21 mouse cellular contexts compared by ENCODE assay signal in genomic region chr3:68243239-68243638, GRCm38 (mm10).
DNase-seq lines count a peak whose midpoint lies in the region; ATAC-seq and TF ChIP-seq lines count a peak whose summit lies in the region.
"Had no signal": no experiment of that assay in that cellular context is flagged by ENCODE, and none has a peak within 500 bp of the region (broad histone marks: within the 10 kb centered on the region; RNA-seq: fewer than 3 reads in every experiment).

No protein-coding gene starts in this region.

- no peak for TF ChIP-seq POLR2A in lung, adult 2 months (IDR thresholded peaks at IDR 0.05; ENCODE audit: borderline replicate concordance, extremely low read depth, low read depth, low read length)

- no peak for ATAC-seq in limb, embryonic 11.5 days (ENCODE audit: insufficient number of reproducible peaks, low FRiP score, low TSS enrichment, low read depth)
- ATAC-seq in limb, embryonic 15.5 days (ENCODE audit: insufficient number of reproducible peaks, low FRiP score, low TSS enrichment, low read depth): peak; percentile 67; the same call in 1 of the 2 replicates
- ATAC-seq in intestine, postnatal 0 days: no peak
- ATAC-seq: activated CD4-positive, CD25-positive, alpha-beta regulatory T cell, adult 4 months; forebrain, embryonic 13.5 days; forebrain, postnatal 0 days; Patski had no signal

- H3K4me3 ChIP-seq in limb, embryonic 11.5 days (ENCODE audit: low read depth, low read length): no peak overlapping the region
- H3K4me3 ChIP-seq in limb, embryonic 15.5 days: no peak overlapping the region
- H3K4me3 ChIP-seq in lung, adult 2 months (replicated peaks; ENCODE audit: extremely low read depth, low read depth, low read length): no peak overlapping the region
- H3K4me3 ChIP-seq in intestine, postnatal 0 days (ENCODE audit: low read depth, low read length): no peak overlapping the region
- H3K4me3 ChIP-seq: forebrain, embryonic 13.5 days; heart, adult 2 months; heart, embryonic 15.5 days had no signal

- no peaks in the 10 kb centered on the region for H3K9me3 ChIP-seq in limb, embryonic 11.5 days (ENCODE audit: control insufficient read depth, low read length)
- H3K9me3 ChIP-seq in limb, embryonic 15.5 days: no peaks in the 10 kb centered on the region
- no peaks in the 10 kb centered on the region for H3K9me3 ChIP-seq in intestine, postnatal 0 days (ENCODE audit: control insufficient read depth)
- H3K9me3 ChIP-seq: forebrain, embryonic 13.5 days; heart, embryonic 15.5 days had no signal

- 0 out of 2 replicates have a peak, but pooled peaks cover 3% of the 10 kb centered on the region for H3K4me1 ChIP-seq in limb, embryonic 11.5 days (ENCODE audit: control insufficient read depth, insufficient read depth, low read length)
- H3K4me1 ChIP-seq in limb, embryonic 15.5 days: peaks cover 5% of the 10 kb centered on the region
- no peaks in the 10 kb centered on the region; the same call in 1 of the 2 replicates for H3K4me1 ChIP-seq in lung, adult 2 months (ENCODE audit: control insufficient read depth, insufficient read depth, low read length)
- no peaks in the 10 kb centered on the region for H3K4me1 ChIP-seq in intestine, postnatal 0 days (replicated peaks; ENCODE audit: control insufficient read depth, insufficient read depth, low read length)
- H3K4me1 ChIP-seq: heart, embryonic 15.5 days had no signal

- no peak overlapping the region for H3K4me2 ChIP-seq in limb, embryonic 11.5 days (ENCODE audit: low read depth, severe bottlenecking)
- H3K4me2 ChIP-seq in limb, embryonic 15.5 days: no peak overlapping the region
- H3K4me2 ChIP-seq in intestine, postnatal 0 days (replicated peaks; ENCODE audit: low read depth): no peak overlapping the region
- H3K4me2 ChIP-seq: forebrain, embryonic 13.5 days; heart, embryonic 11.5 days; heart, embryonic 15.5 days; hindbrain, embryonic 14.5 days had no signal

- DNase-seq in 3T3-L1 (ENCODE audit: low read depth, low spot score): peak; percentile 13
- DNase-seq in NIH3T3 (ENCODE audit: low read depth): peak; percentile 3
- DNase-seq in limb, embryonic 11.5 days (ENCODE audit: low spot score): peak; percentile 24
- DNase-seq in lung, adult 2 months: no peak
- no peak for DNase-seq in B cell, adult 2 months
- DNase-seq: adrenal gland, postnatal 14 days; cerebellum, adult 18-20 months; cerebellum, postnatal 10 days; forebrain, postnatal 0 days; gastrocnemius, postnatal 14 days; heart, adult 2 months; heart, postnatal 14 days had no signal

- no peak for TF ChIP-seq CTCF in lung, adult 2 months (IDR thresholded peaks at IDR 0.05; ENCODE audit: insufficient read depth, low read length)
- no peak for TF ChIP-seq CTCF in intestine, postnatal 0 days (IDR thresholded peaks at IDR 0.05; ENCODE audit: low read depth)

- WGBS in limb, embryonic 11.5 days: 57% methylated on average over 3 of the region's 3 CpGs
- 38% methylated on average over 3 of the region's 3 CpGs for WGBS in limb, embryonic 15.5 days
- 71% methylated on average over 3 of the region's 3 CpGs for WGBS in lung, adult 2 months
- 69% methylated on average over 3 of the region's 3 CpGs for WGBS in intestine, postnatal 0 days

- H3K36me3 ChIP-seq in limb, embryonic 11.5 days (ENCODE audit: control insufficient read depth, insufficient read depth, low read length): no peaks in the 10 kb centered on the region
- no peaks in the 10 kb centered on the region for H3K36me3 ChIP-seq in limb, embryonic 15.5 days
- H3K36me3 ChIP-seq in intestine, postnatal 0 days (ENCODE audit: control insufficient read depth, insufficient read depth): no peaks in the 10 kb centered on the region
- H3K36me3 ChIP-seq: G1E; heart, embryonic 15.5 days had no signal

- no peak overlapping the region for H3K9ac ChIP-seq in limb, embryonic 11.5 days (ENCODE audit: low read length)
- H3K9ac ChIP-seq in limb, embryonic 15.5 days: no peak overlapping the region
- no peak overlapping the region for H3K9ac ChIP-seq in intestine, postnatal 0 days (ENCODE audit: low read depth, low read length)
- H3K9ac ChIP-seq: forebrain, embryonic 13.5 days; forebrain, postnatal 0 days; heart, embryonic 15.5 days; hindbrain, embryonic 14.5 days had no signal

- no peak overlapping the region for H3K27ac ChIP-seq in limb, embryonic 11.5 days (replicated peaks; ENCODE audit: low read depth, low read length)
- no peak overlapping the region for H3K27ac ChIP-seq in limb, embryonic 15.5 days
- no peak overlapping the region for H3K27ac ChIP-seq in intestine, postnatal 0 days (ENCODE audit: low read depth, low read length)
- H3K27ac ChIP-seq: forebrain, embryonic 13.5 days; heart, adult 2 months; heart, embryonic 15.5 days; hindbrain, embryonic 14.5 days had no signal

- H3K27me3 ChIP-seq in limb, embryonic 11.5 days (ENCODE audit: control insufficient read depth, insufficient read depth, low read length): no peaks in the 10 kb centered on the region
- no peaks in the 10 kb centered on the region for H3K27me3 ChIP-seq in limb, embryonic 15.5 days
- H3K27me3 ChIP-seq in intestine, postnatal 0 days (replicated peaks; ENCODE audit: control insufficient read depth, insufficient read depth, low read length): no peaks in the 10 kb centered on the region
- H3K27me3 ChIP-seq: forebrain, embryonic 13.5 days; heart, embryonic 15.5 days had no signal

Comparison
In these comparisons a context has a peak if more than half of its experiments do, and no peak if none do; other contexts are left out.
1. DNase-seq: peak in 3T3-L1 (single experiment), NIH3T3 (single experiment) and limb, embryonic 11.5 days (single experiment); none in lung, adult 2 months (single experiment) and B cell, adult 2 months (0 of 2).